Mouse (Mus musculus): ENCODE measurements around the gene Ms4a15. TPM values are rescaled to one million over a fixed set of nuclear protein-coding genes. Genes with fewer than 3 reads are reported as not detected.

Ms4a15 gene
- polyA plus RNA-seq, 1 experiment, result 0.73 TPM

Other genes with a start within 250 kb of the Ms4a15 start
- 5.6 and 7.3 TPM in 2 replicates for gene Cd6, start 163.2 kb downstream of the Ms4a15 start, polyA plus RNA-seq (2012; rRNA removed)
- gene Slc15a3, start 153.5 kb downstream of the Ms4a15 start, polyA plus RNA-seq (2012; rRNA removed), result 10.1 and 14.6 TPM in 2 replicates
- gene Tmem132a, start 123.3 kb downstream of the Ms4a15 start, polyA plus RNA-seq (2012; rRNA removed), result 5.3 and 5.7 TPM in 2 replicates
- 41.7 and 49.4 TPM in 2 replicates for gene Tmem109, start 111.2 kb downstream of the Ms4a15 start, polyA plus RNA-seq (2012; rRNA removed)
- 174 and 229 TPM in 2 replicates for gene Prpf19, start 98.0 kb downstream of the Ms4a15 start, polyA plus RNA-seq (2012; rRNA removed)
- gene Zp1, start 72.6 kb downstream of the Ms4a15 start, polyA plus RNA-seq (2012; rRNA removed), result 0.30 and 0.35 TPM in 2 replicates
- 0.77 and 0.86 TPM in 2 replicates for gene Ptgdr2, start 56.1 kb downstream of the Ms4a15 start, polyA plus RNA-seq (2012; rRNA removed)
- 6.6 and 7.0 TPM in 2 replicates for gene Ccdc86, start 44.0 kb downstream of the Ms4a15 start, polyA plus RNA-seq (2012; rRNA removed)
- 67.1 and 273 TPM in 2 replicates for gene Ms4a10, start 18.6 kb downstream of the Ms4a15 start, polyA plus RNA-seq (2012; rRNA removed)
- 103 and 159 TPM in 2 replicates for gene Ms4a18, start 24.8 kb upstream of the Ms4a15 start, polyA plus RNA-seq (2012; rRNA removed)
- 542 and 606 TPM in 2 replicates for gene Ms4a8a, start 87.9 kb upstream of the Ms4a15 start, polyA plus RNA-seq (2012; rRNA removed)
- not detected in 2 replicates for gene 1700017D01Rik, start 137.6 kb upstream of the Ms4a15 start, polyA plus RNA-seq (2012; rRNA removed)
- gene 1700025F22Rik, start 172.1 kb upstream of the Ms4a15 start, polyA plus RNA-seq (2012; rRNA removed), result not detected in 2 replicates
- gene Ms4a13, start 203.5 kb upstream of the Ms4a15 start, polyA plus RNA-seq (2012; rRNA removed), result not detected in 2 replicates
- gene Ms4a12, start 239.2 kb upstream of the Ms4a15 start, polyA plus RNA-seq (2012; rRNA removed), result 21.1 and 22.5 TPM in 2 replicates